Mouse (Mus musculus) stomach, postnatal 0 days (tissue): ENCODE data around the gene Slc4a1. TPM values are rescaled to one million over a fixed set of nuclear protein-coding genes. Genes with fewer than 3 reads are reported as not detected.

ENCODE experiments used
- ATAC-seq: fragments of 200-750 bp; cut with Nextera tagmentation; 2 replicates; pipeline ENCODE4 v1.8.0; 2017; ENCODE audit not compliant: low FRiP score, low TSS enrichment
- DNase-seq: peaks from one replicate; pipeline ENCODE4 v3.0.0-alpha.2; 2016; ENCODE audit warnings: low spot score
- H3K27ac ChIP-seq: fragments of 300-500 bp; sonication (generic); replicated peaks from 2 replicates; pipeline ENCODE4 v1.5.1; 2014; ENCODE audit warnings: mild to moderate bottlenecking, control low read depth
- H3K27me3 ChIP-seq: fragments of 300-500 bp; sonication (generic); 2 replicates; pipeline ENCODE4 v1.6.1; 2014; ENCODE audit warnings: low read length; ENCODE audit not compliant: control insufficient read depth, insufficient read depth
- H3K36me3 ChIP-seq: fragments of 300-500 bp; sonication (generic); 2 replicates; pipeline ENCODE4 v1.6.1; 2014; ENCODE audit warnings: low read length, mixed read lengths; ENCODE audit not compliant: control insufficient read depth, insufficient read depth
- H3K4me1 ChIP-seq: fragments of 300-500 bp; sonication (generic); replicated peaks from 2 replicates; pipeline ENCODE4 v1.6.1; 2014; ENCODE audit warnings: antibody characterized with exemption; ENCODE audit not compliant: control insufficient read depth, insufficient read depth
- H3K4me2 ChIP-seq: fragments of 300-500 bp; sonication (generic); replicated peaks from 2 replicates; pipeline ENCODE4 v1.6.1; 2014; ENCODE audit warnings: low read depth, mild to moderate bottlenecking, control low read depth, moderate library complexity
- H3K4me3 ChIP-seq: fragments of 300-500 bp; sonication (generic); 2 replicates; pipeline ENCODE4 v1.5.1; 2014; ENCODE audit warnings: low read depth, low read length, control low read depth
- H3K9ac ChIP-seq: fragments of 300-500 bp; sonication (generic); 2 replicates; pipeline ENCODE4 v1.6.1; 2014; ENCODE audit warnings: mild to moderate bottlenecking, low read length, control low read depth, mixed read lengths
- H3K9me3 ChIP-seq: fragments of 300-500 bp; sonication (generic); 2 replicates; pipeline ENCODE4 v1.6.1; 2016; ENCODE audit warnings: low read length; ENCODE audit not compliant: control insufficient read depth
- CTCF ChIP-seq: IDR thresholded peaks from 2 replicates; pipeline ENCODE4 v1.5.1; 2016; ENCODE audit warnings: antibody characterized with exemption, low read depth, mild to moderate bottlenecking, moderate library complexity
- EP300 ChIP-seq: optimal IDR thresholded peaks from 2 replicates; pipeline ENCODE3; 2016; ENCODE audit warnings: antibody characterized with exemption
- WGBS: fragments of 180-500 bp; shearing (Covaris S2); extraction: QIAGEN DNeasy Blood & Tissue Kit; methylation state at CpG from one replicate; pipeline ENCODE4 v1.1.7; 2014; 5-methylcytosine and 5-hydroxymethylcytosine counted together
- polyA plus RNA-seq: library from polyadenylated mRNA; unstranded; fragments of >200 nt; fragmentation: Nextera tagmentation; extraction: Ambion mirVana; gene quantifications from 2 replicates; pipeline ENCODE4 v1.2.1, GENCODE M21; 2015

The Slc4a1 gene
- polyA plus RNA-seq, 1 experiment from 2014 or later: 0.72 TPM

GRCm38 (mm10) chr11:102339624-102340023 lies 26.4 kb downstream of the Slc4a1 start:
- no peak for DNase-seq

DNA sequence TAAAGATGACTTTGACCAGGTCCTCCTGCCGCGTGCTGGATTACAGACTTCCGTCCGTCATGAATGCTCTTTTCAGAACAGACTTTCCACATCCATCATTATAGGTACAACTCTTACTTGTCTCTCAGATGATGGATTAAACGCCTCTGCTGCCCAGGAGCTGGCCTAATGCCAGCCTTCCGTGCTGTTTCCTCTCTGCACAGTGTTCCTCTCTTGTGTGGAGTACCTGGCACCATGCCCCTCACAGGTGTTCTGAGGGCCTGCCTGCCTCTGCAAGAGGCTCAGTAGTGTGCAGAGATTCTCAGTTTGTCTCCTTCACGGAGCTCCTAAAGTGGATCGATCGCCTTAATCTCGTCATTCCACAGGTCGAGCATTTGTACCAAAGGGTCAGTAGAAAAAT lies 26.8 kb downstream of the Slc4a1 start:
- Histone ChIP-seq H3K9me3 (no peaks in the 10 kb centered on the region), H3K4me1 (no peaks in the 10 kb centered on the region), H3K4me2 (no peak overlapping the region), H3K4me3 (no peak overlapping the region), H3K27ac (no peak overlapping the region), H3K36me3 (no peaks in the 10 kb centered on the region), H3K27me3 (no peaks in the 10 kb centered on the region), H3K9ac (no peak overlapping the region)
- TF ChIP-seq CTCF (no peak), EP300 (no peak)
- ATAC-seq (peak; percentile 38; the same call in 1 of the 2 replicates), DNase-seq (no peak)
- WGBS: 40% methylated on average over 11 of the region's 11 CpGs

More at GRCm38 (mm10) chr11:102339624-102340023, 26.4 kb downstream of the Slc4a1 start:
- no peaks in the 10 kb centered on the region for H3K36me3 ChIP-seq
- H3K4me3 ChIP-seq: no peak overlapping the region
- TF ChIP-seq CTCF (peak; percentile 51), EP300 (no peak)
- H3K27me3 ChIP-seq: no peaks in the 10 kb centered on the region
- no peaks in the 10 kb centered on the region for H3K9me3 ChIP-seq
- no peak overlapping the region for H3K4me2 ChIP-seq
- no peaks in the 10 kb centered on the region for H3K4me1 ChIP-seq
- 67% methylated on average over 4 of the region's 4 CpGs for WGBS
- no peak overlapping the region for H3K9ac ChIP-seq
- no peak for ATAC-seq
- no peak overlapping the region for H3K27ac ChIP-seq

- Histone ChIP-seq H3K9me3 (no peaks in the 10 kb centered on the region), H3K27ac (no peak overlapping the region), H3K9ac (no peak overlapping the region), H3K4me3 (no peak overlapping the region), H3K27me3 (no peaks in the 10 kb centered on the region), H3K4me1 (no peaks in the 10 kb centered on the region), H3K36me3 (no peaks in the 10 kb centered on the region), H3K4me2 (no peak overlapping the region)
- 15% methylated on average over 3 of the region's 3 CpGs for WGBS
- TF ChIP-seq CTCF (no peak), EP300 (no peak)
- peak; percentile 75 for ATAC-seq
- peak; percentile 68 for DNase-seq
These were observed 27.4 kb downstream of the Slc4a1 start for GRCm38 (mm10) chr11:102338561-102338960.

GRCm38 (mm10) chr11:102337921-102338320 lies 28.1 kb downstream of the Slc4a1 start:
- no peak overlapping the region for H3K9ac ChIP-seq
- H3K36me3 ChIP-seq: no peaks in the 10 kb centered on the region
- no peak for ATAC-seq
- no peak for DNase-seq
- H3K9me3 ChIP-seq: no peaks in the 10 kb centered on the region
- H3K27me3 ChIP-seq: no peaks in the 10 kb centered on the region
- H3K27ac ChIP-seq: no peak overlapping the region
- 64% methylated on average over 1 of the region's 1 CpGs for WGBS
- no peaks in the 10 kb centered on the region for H3K4me1 ChIP-seq
- no peak overlapping the region for H3K4me3 ChIP-seq
- TF ChIP-seq CTCF (no peak), EP300 (no peak)
- no peak overlapping the region for H3K4me2 ChIP-seq

GRCm38 (mm10) chr11:102336191-102336590 lies 29.8 kb downstream of the Slc4a1 start:
- ATAC-seq: no peak
- no peak for TF ChIP-seq EP300
- TF ChIP-seq CTCF: no peak

GRCm38 (mm10) chr11:102334973-102335700 lies 30.9 kb downstream of the Slc4a1 start:
- WGBS: 22% methylated on average over 9 of the region's 9 CpGs
- Histone ChIP-seq H3K4me3 (no peak overlapping the region), H3K27me3 (no peaks in the 10 kb centered on the region), H3K4me1 (no peaks in the 10 kb centered on the region), H3K9me3 (no peaks in the 10 kb centered on the region), H3K4me2 (no peak overlapping the region), H3K27ac (no peak overlapping the region), H3K36me3 (no peaks in the 10 kb centered on the region), H3K9ac (no peak overlapping the region)
- no peak for ATAC-seq
- no peak for DNase-seq
- TF ChIP-seq CTCF: no peak
- no peak for TF ChIP-seq EP300

More at GRCm38 (mm10) chr11:102336191-102336590, 29.8 kb downstream of the Slc4a1 start:
- Histone ChIP-seq H3K4me3 (no peak overlapping the region), H3K27ac (no peak overlapping the region), H3K27me3 (no peaks in the 10 kb centered on the region), H3K9me3 (no peaks in the 10 kb centered on the region), H3K4me1 (no peaks in the 10 kb centered on the region), H3K36me3 (no peaks in the 10 kb centered on the region), H3K9ac (no peak overlapping the region), H3K4me2 (no peak overlapping the region)
- DNase-seq: no peak
- 70% methylated on average over 1 of the region's 1 CpGs for WGBS
